Mouse (Mus musculus): ENCODE results near the gene Ccin. TPM values are rescaled to one million over a fixed set of nuclear protein-coding genes. Genes with fewer than 3 reads are reported as not detected.

Gene Ccin
- polyA plus RNA-seq, 1 experiment from 2014 or later = not detected

GRCm38 (mm10) chr4:44016791-44017190 is 33.5 kb downstream of the Ccin start:
- no peak for DNase-seq
- H3K9me3 ChIP-seq (ENCODE audit: control insufficient read depth, low read length) = no peaks in the 10 kb centered on the region
- WGBS = 96% methylated on average over 12 of the region's 12 CpGs
- H3K9ac ChIP-seq (replicated peaks; ENCODE audit: low read length) = no peak overlapping the region
- peaks cover 20% of the 10 kb centered on the region for H3K27me3 ChIP-seq (ENCODE audit: control insufficient read depth, insufficient read depth, low read length)
- no peak overlapping the region for H3K4me3 ChIP-seq (replicated peaks; ENCODE audit: low read depth, low read length)
- no peak overlapping the region for H3K4me2 ChIP-seq (ENCODE audit: low read length)
- H3K36me3 ChIP-seq (ENCODE audit: control insufficient read depth, insufficient read depth, low read length) = peaks cover 32% of the 10 kb centered on the region
- ATAC-seq (ENCODE audit: low FRiP score, low TSS enrichment) = no peak
- peaks cover 18% of the 10 kb centered on the region for H3K4me1 ChIP-seq (ENCODE audit: control insufficient read depth, insufficient read depth, low read length)
- H3K27ac ChIP-seq (replicated peaks; ENCODE audit: low read depth, low read length) = no peak overlapping the region

GRCm38 (mm10) chr4:44022323-44022722 is 39.0 kb downstream of the Ccin start:
- H3K4me3 ChIP-seq (replicated peaks; ENCODE audit: low read depth, low read length) = no peak overlapping the region
- H3K9ac ChIP-seq (replicated peaks; ENCODE audit: low read length) = no peak overlapping the region
- no peak overlapping the region for H3K4me2 ChIP-seq (ENCODE audit: low read length)
- WGBS = 96% methylated on average over 4 of the region's 4 CpGs
- peaks cover 63% of the 10 kb centered on the region for H3K27me3 ChIP-seq (ENCODE audit: control insufficient read depth, insufficient read depth, low read length)
- no peak for ATAC-seq (ENCODE audit: low FRiP score, low TSS enrichment)
- no peak for DNase-seq
- H3K36me3 ChIP-seq (ENCODE audit: control insufficient read depth, insufficient read depth, low read length) = peaks cover 84% of the 10 kb centered on the region
- H3K4me1 ChIP-seq (ENCODE audit: control insufficient read depth, insufficient read depth, low read length) = no peaks in the 10 kb centered on the region
- H3K9me3 ChIP-seq (ENCODE audit: control insufficient read depth, low read length) = no peaks in the 10 kb centered on the region
- no peak overlapping the region for H3K27ac ChIP-seq (replicated peaks; ENCODE audit: low read depth, low read length)

DNA sequence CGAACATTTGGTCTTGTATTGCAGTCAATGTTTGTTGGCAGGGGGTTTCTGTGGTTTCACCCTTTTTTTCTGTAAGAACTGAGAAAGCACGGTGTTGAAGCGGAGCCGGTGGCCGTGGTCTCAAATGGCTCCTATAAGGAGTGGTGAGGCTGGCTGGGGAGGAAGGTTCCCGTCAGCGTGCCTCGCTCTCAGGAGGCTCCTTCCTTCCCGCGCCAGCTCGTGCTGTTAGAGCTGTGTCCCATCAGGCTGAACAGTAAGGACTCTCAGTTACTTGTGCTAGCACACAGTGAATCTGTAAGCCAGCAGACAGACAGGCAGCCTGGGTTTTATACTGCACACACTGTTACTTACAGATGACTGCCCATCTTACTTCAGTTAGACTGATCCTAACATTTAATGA is 39.5 kb downstream of the Ccin start:
- H3K36me3 ChIP-seq (ENCODE audit: control insufficient read depth, insufficient read depth, low read length) = peaks cover 88% of the 10 kb centered on the region
- H3K4me3 ChIP-seq (replicated peaks; ENCODE audit: low read depth, low read length) = no peak overlapping the region
- no peak overlapping the region for H3K9ac ChIP-seq (replicated peaks; ENCODE audit: low read length)
- peaks cover 63% of the 10 kb centered on the region for H3K27me3 ChIP-seq (ENCODE audit: control insufficient read depth, insufficient read depth, low read length)
- no peak for ATAC-seq (ENCODE audit: low FRiP score, low TSS enrichment)
- no peaks in the 10 kb centered on the region; the same call in 1 of the 2 replicates for H3K4me1 ChIP-seq (ENCODE audit: control insufficient read depth, insufficient read depth, low read length)
- no peak overlapping the region for H3K4me2 ChIP-seq (ENCODE audit: low read length)
- H3K9me3 ChIP-seq (ENCODE audit: control insufficient read depth, low read length) = no peaks in the 10 kb centered on the region
- no peak for DNase-seq
- H3K27ac ChIP-seq (replicated peaks; ENCODE audit: low read depth, low read length) = no peak overlapping the region
- WGBS = 98% methylated on average over 11 of the region's 11 CpGs

- Histone ChIP-seq H3K9ac (replicated peaks; ENCODE audit: low read length) (no peak overlapping the region), H3K4me3 (replicated peaks; ENCODE audit: low read depth, low read length) (no peak overlapping the region), H3K36me3 (ENCODE audit: control insufficient read depth, insufficient read depth, low read length) (peaks cover 88% of the 10 kb centered on the region), H3K4me1 (ENCODE audit: control insufficient read depth, insufficient read depth, low read length) (peaks cover 9% of the 10 kb centered on the region), H3K9me3 (ENCODE audit: control insufficient read depth, low read length) (no peaks in the 10 kb centered on the region), H3K27me3 (ENCODE audit: control insufficient read depth, insufficient read depth, low read length) (peaks cover 63% of the 10 kb centered on the region), H3K4me2 (ENCODE audit: low read length) (no peak overlapping the region), H3K27ac (replicated peaks; ENCODE audit: low read depth, low read length) (no peak overlapping the region)
- DNase-seq (no peak), ATAC-seq (ENCODE audit: low FRiP score, low TSS enrichment) (no peak)
- WGBS = 98% methylated on average over 9 of the region's 9 CpGs
Observed at GRCm38 (mm10) chr4:44023681-44024080, 40.4 kb downstream of the Ccin start.

DNA sequence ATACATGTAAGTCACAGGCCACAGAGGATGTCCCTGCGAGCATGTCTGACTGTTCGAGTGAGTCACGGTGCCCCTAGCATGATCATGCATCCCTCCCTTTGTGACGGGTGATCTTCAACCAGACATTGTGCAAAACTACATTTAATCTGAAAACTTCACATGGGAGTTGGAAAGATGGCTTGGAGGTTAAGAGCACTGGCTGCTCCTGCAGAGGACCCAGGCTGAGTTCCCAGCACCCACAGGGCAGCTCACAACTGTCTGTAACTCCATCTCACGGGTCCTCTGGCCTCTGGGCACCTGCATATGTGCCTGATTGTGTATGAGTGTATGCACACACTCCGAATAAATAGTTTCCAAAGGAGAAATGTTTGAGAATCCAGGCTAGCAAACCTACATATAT is 41.0 kb downstream of the Ccin start:
- ATAC-seq (ENCODE audit: low FRiP score, low TSS enrichment) = no peak
- Histone ChIP-seq H3K27me3 (ENCODE audit: control insufficient read depth, insufficient read depth, low read length) (peaks cover 63% of the 10 kb centered on the region), H3K4me3 (replicated peaks; ENCODE audit: low read depth, low read length) (no peak overlapping the region), H3K9me3 (ENCODE audit: control insufficient read depth, low read length) (no peaks in the 10 kb centered on the region), H3K4me1 (ENCODE audit: control insufficient read depth, insufficient read depth, low read length) (peaks cover 11% of the 10 kb centered on the region), H3K36me3 (ENCODE audit: control insufficient read depth, insufficient read depth, low read length) (peaks cover 82% of the 10 kb centered on the region), H3K9ac (replicated peaks; ENCODE audit: low read length) (no peak overlapping the region), H3K27ac (replicated peaks; ENCODE audit: low read depth, low read length) (no peak overlapping the region), H3K4me2 (ENCODE audit: low read length) (no peak overlapping the region)
- no peak for DNase-seq
- WGBS = 99% methylated on average over 6 of the region's 6 CpGs

- WGBS = 94% methylated on average over 6 of the region's 6 CpGs
- peaks cover 11% of the 10 kb centered on the region for H3K4me1 ChIP-seq (ENCODE audit: control insufficient read depth, insufficient read depth, low read length)
- H3K27me3 ChIP-seq (ENCODE audit: control insufficient read depth, insufficient read depth, low read length) = peaks cover 68% of the 10 kb centered on the region
- no peaks in the 10 kb centered on the region for H3K9me3 ChIP-seq (ENCODE audit: control insufficient read depth, low read length)
- no peak for DNase-seq
- H3K36me3 ChIP-seq (ENCODE audit: control insufficient read depth, insufficient read depth, low read length) = peaks cover 81% of the 10 kb centered on the region
- H3K4me2 ChIP-seq (ENCODE audit: low read length) = no peak overlapping the region
- ATAC-seq (ENCODE audit: low FRiP score, low TSS enrichment) = no peak
- no peak overlapping the region for H3K9ac ChIP-seq (replicated peaks; ENCODE audit: low read length)
- H3K27ac ChIP-seq (replicated peaks; ENCODE audit: low read depth, low read length) = no peak overlapping the region
- H3K4me3 ChIP-seq (replicated peaks; ENCODE audit: low read depth, low read length) = no peak overlapping the region
Observed at GRCm38 (mm10) chr4:44025570-44025969, 42.3 kb downstream of the Ccin start.

DNA sequence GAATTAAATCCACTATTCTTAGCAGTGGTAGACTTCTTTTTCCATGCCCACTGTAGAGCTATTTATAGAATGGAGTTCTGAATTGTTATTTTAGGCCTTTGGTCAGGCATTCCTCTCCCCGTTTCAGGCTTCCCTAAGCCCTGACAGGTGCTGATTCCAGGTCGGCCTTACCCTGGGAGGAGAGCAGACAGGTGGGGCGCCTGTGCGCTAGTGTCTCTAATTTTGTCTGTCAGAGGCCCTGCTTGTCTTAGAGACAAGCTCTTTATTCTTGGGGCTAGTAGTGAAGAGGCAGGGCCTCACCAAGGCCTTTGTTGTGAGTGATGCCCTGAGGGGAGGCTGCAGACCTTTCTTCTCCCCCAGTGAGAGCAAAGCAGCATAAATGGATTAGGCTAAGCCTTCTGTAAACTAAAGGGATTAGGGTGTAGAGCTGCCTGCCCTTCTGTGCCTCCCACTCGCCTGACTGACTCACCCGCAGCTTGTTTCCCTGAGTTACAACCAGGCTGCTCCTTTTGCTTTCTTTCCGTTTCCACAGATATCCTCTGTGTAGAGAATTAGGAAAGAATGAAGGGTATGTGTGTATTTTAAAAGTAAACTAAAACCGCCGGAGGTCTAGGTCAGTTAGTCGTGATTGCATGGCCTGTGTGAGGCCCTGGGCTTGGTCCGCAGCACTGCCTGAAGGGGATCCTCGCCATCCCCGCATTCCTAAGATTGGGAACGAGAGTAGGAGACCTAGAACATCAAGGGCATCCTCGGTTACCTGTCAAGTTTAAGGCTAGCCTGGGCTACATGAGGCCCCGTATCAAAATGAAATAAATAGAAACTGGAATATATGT is 45.2 kb downstream of the Ccin start:
- no peak overlapping the region for H3K4me3 ChIP-seq (replicated peaks; ENCODE audit: low read depth, low read length)
- DNase-seq (peak; percentile 75), ATAC-seq (ENCODE audit: low FRiP score, low TSS enrichment) (peak; percentile 50; the same call in 1 of the 2 replicates)
- H3K27ac ChIP-seq (replicated peaks; ENCODE audit: low read depth, low read length) = 0 out of 2 replicates have a peak overlapping the region, but pooled peaks have one; percentile 6
- H3K4me2 ChIP-seq (ENCODE audit: low read length) = no peak overlapping the region
- H3K9me3 ChIP-seq (ENCODE audit: control insufficient read depth, low read length) = no peaks in the 10 kb centered on the region
- H3K36me3 ChIP-seq (ENCODE audit: control insufficient read depth, insufficient read depth, low read length) = peaks cover 85% of the 10 kb centered on the region
- peaks cover 72% of the 10 kb centered on the region for H3K27me3 ChIP-seq (ENCODE audit: control insufficient read depth, insufficient read depth, low read length)
- H3K9ac ChIP-seq (replicated peaks; ENCODE audit: low read length) = no peak overlapping the region; the same call in 1 of the 2 replicates
- peaks cover 11% of the 10 kb centered on the region for H3K4me1 ChIP-seq (ENCODE audit: control insufficient read depth, insufficient read depth, low read length)
- WGBS = 13% methylated on average over 16 of the region's 16 CpGs

DNA sequence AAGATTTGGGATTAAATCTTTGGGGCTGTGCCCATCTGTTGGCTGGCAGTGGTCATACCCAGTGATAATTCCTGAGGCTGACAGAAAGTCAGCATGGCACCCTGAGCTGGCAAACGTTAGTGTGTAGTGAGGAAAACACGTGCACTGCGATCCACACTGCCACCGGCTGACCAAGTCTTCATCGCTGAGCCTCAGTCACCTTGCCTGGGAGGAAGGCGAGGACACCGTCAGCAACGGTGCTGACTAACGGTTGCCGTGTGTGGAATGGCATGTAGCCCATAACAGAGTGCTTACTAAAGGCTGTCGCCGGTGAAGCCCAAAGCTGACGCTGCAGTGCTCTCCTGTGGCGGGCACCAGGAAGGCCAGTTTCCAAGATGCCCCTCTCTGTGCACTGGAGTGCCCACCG is 46.4 kb downstream of the Ccin start:
- peaks cover 80% of the 10 kb centered on the region for H3K36me3 ChIP-seq (ENCODE audit: control insufficient read depth, insufficient read depth, low read length)
- ATAC-seq (ENCODE audit: low FRiP score, low TSS enrichment) (no peak), DNase-seq (peak; percentile 12)

GRCm38 (mm10) chr4:44031521-44031920 is 48.2 kb downstream of the Ccin start:
- Histone ChIP-seq H3K27ac (replicated peaks; ENCODE audit: low read depth, low read length) (no peak overlapping the region), H3K4me2 (ENCODE audit: low read length) (no peak overlapping the region), H3K27me3 (ENCODE audit: control insufficient read depth, insufficient read depth, low read length) (peaks cover 63% of the 10 kb centered on the region), H3K9ac (replicated peaks; ENCODE audit: low read length) (no peak overlapping the region), H3K4me1 (ENCODE audit: control insufficient read depth, insufficient read depth, low read length) (peaks cover 11% of the 10 kb centered on the region), H3K9me3 (ENCODE audit: control insufficient read depth, low read length) (no peaks in the 10 kb centered on the region), H3K36me3 (ENCODE audit: control insufficient read depth, insufficient read depth, low read length) (peaks cover 74% of the 10 kb centered on the region), H3K4me3 (replicated peaks; ENCODE audit: low read depth, low read length) (no peak overlapping the region)
- ATAC-seq (ENCODE audit: low FRiP score, low TSS enrichment) = no peak
- whole genome bisulfite sequencing = 87% methylated on average over 5 of the region's 5 CpGs
- DNase-seq = peak; percentile 23

More for the DNA sequence above, 46.4 kb downstream of the Ccin start:
- Histone ChIP-seq H3K4me1 (ENCODE audit: control insufficient read depth, insufficient read depth, low read length) (peaks cover 11% of the 10 kb centered on the region), H3K9ac (replicated peaks; ENCODE audit: low read length) (no peak overlapping the region), H3K9me3 (ENCODE audit: control insufficient read depth, low read length) (no peaks in the 10 kb centered on the region), H3K4me2 (ENCODE audit: low read length) (no peak overlapping the region), H3K4me3 (replicated peaks; ENCODE audit: low read depth, low read length) (no peak overlapping the region), H3K27ac (replicated peaks; ENCODE audit: low read depth, low read length) (no peak overlapping the region), H3K27me3 (ENCODE audit: control insufficient read depth, insufficient read depth, low read length) (peaks cover 64% of the 10 kb centered on the region)
- 87% methylated on average over 15 of the region's 15 CpGs for WGBS

Data from midbrain, embryonic 14.5 days (tissue).